Mouse (Mus musculus) embryonic stem cell, embryonic (primary cell): Measurements from ENCODE around the gene Rapgef4.

Experiments
- CTCF ChIA-PET, 4 experiments: fragments of 300-600 bp in 2 of 4; fragments of 350-600 bp in 2 of 4; sonication (Branson Sonifier 250); formaldehyde crosslinking; loops; one replicate each; lab custom pipeline; 2022; ENCODE audit warnings: inconsistent platforms in 2 of 4; lab: Charles Lee
- POLR2A ChIA-PET, 4 experiments: fragments of 300-600 bp in 2 of 4; fragments of 350-600 bp in 2 of 4; sonication (Branson Sonifier 250); formaldehyde crosslinking; loops; one replicate each; lab custom pipeline; 2022; ENCODE audit warnings: antibody characterized with exemption in 4 of 4, inconsistent platforms in 1 of 4; lab: Charles Lee

Rapgef4 gene

DNA sequence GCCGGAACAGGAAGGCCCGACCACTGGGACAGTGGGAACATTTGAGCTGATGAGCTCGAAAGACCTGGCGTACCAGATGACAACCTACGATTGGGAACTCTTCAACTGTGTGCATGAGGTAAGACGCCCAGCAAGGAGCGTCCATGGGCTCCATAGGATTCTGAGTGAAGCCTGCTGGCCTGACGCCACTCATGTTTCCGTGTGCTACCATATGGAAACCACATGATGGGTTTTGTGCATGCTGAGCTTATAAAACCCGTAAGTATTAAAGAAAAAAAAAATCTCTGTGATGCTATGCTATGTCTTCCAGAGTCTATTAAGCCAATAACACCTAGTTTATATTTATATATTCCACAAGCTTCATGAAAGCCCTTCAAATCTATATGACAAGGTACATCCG lies 253.0 kb downstream of the Rapgef4 start:
- ChIA-PET POLR2A (interaction anchor here in 1 of 4 experiments (1.3 kb wide), 1 partner anchor 62 kb away, joined by 3 read pairs; no protein-coding TSS in a partner anchor), CTCF (interaction anchor here (0.6 to 2.3 kb wide), 13 partner anchors 14 to 1047 kb away, joined by 3 to 16 read pairs (median 5); no protein-coding TSS in a partner anchor)

DNA sequence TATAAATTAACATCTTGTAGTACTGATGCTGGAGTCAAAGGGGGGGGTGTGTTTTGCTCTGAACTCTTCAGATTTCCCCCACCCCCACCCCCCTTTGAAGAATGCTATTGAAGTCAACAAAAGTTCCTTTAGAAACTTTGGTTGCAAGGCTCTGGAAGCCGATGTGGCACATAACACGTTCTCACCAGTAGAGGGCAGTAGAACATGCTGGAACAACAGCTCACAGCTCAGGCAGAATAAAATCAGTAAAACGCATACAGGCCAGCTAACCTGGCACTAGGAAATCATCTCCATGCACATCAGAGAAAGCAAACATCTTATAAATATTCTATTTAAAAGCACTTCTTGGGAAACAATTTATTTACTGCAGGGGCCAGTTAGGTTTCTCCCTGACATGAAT lies 253.9 kb downstream of the Rapgef4 start:
- ChIA-PET CTCF (interaction anchor here (0.5 to 2.3 kb wide), 55 partner anchors 9 to 1626 kb away, joined by 3 to 18 read pairs (median 4); no protein-coding TSS in a partner anchor), POLR2A (interaction anchor here in 3 of 4 experiments (0.5 to 1.4 kb wide), 10 partner anchors 13 to 1046 kb away, joined by 3 to 8 read pairs (median 3); no protein-coding TSS in a partner anchor)

DNA sequence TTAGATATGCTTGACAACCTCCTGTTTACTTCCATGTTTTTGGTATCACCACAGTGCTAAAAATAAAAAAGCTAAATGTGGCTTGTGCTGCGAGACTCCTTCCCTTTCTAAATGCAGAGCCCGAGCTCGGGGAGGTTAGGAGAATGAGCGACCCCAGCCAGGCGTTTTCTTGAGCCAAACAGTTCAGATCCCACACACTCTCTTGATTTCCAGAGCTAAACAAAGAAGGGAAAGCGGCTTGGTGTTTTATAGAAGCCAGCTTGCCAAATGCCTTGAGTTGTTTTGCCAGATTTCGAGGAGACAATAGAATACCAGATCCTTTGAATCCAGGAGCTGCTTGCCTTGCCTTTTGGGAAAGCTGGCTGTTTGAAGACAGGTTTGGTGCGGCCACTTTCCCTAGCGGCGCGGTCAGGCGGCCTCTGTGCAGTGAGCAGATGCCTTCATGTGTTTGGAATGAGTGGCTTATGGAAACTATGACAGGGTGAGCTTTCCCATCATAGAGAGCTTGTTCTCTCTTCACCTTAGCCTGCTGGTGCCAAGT lies 254.4 kb downstream of the Rapgef4 start:
- ChIA-PET CTCF (interaction anchor here (0.5 to 2.3 kb wide), 52 partner anchors 8 to 1627 kb away, joined by 3 to 18 read pairs (median 4); no protein-coding TSS in a partner anchor), POLR2A (interaction anchor here in 3 of 4 experiments (0.5 to 1.4 kb wide), 10 partner anchors 13 to 1047 kb away, joined by 3 to 8 read pairs (median 3); no protein-coding TSS in a partner anchor)

DNA sequence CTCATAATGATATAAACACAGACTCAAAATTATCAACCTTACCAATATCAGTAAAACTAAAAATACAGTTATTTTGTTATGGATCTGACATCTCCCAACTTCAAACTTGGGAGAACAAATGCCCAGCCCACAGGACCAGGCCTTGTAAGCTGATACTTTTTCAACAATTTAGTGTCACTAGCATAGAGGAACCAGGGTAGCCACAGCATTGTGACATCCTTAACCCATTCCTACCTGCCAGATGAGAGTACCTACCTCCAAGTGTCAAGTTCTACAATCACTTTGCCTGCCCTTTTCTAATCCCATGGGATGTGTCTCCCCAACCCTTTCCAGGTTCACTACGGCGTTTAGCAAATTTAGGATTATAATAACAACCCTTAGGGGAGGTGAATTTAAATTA lies 257.4 kb downstream of the Rapgef4 start:
- ChIA-PET CTCF (interaction anchor here in 1 of 4 experiments (1.0 kb wide), 1 partner anchor 60 kb away, joined by 3 read pairs; no protein-coding TSS in a partner anchor), POLR2A (interaction anchor here in 1 of 4 experiments (0.6 kb wide), 1 partner anchor 78 kb away, joined by 4 read pairs; no protein-coding TSS in a partner anchor)

DNA sequence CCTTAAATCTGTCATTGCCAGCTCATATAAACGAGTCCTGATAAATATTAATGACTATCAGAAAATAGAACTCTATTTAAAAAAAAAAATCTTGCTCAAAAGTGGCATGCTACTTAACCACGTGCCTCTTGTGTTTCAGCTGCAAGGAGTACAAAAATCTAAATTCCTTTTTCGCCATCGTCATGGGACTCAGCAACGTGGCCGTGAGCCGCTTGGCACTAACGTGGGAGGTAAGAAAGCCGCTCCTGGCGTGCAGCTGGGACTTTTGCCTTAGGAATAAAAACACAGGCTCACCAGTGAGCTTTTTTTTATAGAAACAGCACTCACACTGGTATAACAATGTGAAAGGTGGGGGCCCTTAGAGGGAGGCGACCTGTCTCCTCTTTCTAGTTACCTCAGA lies 257.9 kb downstream of the Rapgef4 start:
- CTCF ChIA-PET: interaction anchor here in 1 of 4 experiments (1.0 kb wide), 1 partner anchor 59 kb away, joined by 3 read pairs; no protein-coding TSS in a partner anchor
- POLR2A ChIA-PET: interaction anchor here in 2 of 4 experiments (0.6 to 0.7 kb wide), 2 partner anchors 55 to 77 kb away, joined by 4 to 7 read pairs; no protein-coding TSS in a partner anchor

DNA sequence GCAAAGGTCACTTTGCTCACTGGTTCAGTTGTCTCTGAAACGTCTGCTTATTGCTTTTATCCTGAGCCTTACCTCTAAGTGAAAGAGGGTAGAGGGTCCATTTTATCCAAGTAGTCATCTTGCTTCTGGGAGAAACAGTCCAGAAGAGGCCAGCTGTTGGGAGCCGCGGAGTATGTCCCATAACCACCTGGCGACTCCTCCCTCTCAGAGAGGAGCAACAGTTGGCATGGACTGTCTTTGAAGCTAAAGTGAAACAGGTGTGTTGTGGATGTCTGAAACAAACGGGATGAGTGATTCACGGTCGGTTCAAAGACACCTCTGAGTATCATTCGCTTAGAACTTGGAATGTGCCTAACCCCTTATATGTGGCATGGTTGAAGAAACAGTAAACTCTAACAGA lies 258.4 kb downstream of the Rapgef4 start:
- POLR2A ChIA-PET: interaction anchor here in 2 of 4 experiments (0.6 to 0.7 kb wide), 3 partner anchors 55 to 427 kb away, joined by 3 to 7 read pairs (median 4); no protein-coding TSS in a partner anchor

DNA sequence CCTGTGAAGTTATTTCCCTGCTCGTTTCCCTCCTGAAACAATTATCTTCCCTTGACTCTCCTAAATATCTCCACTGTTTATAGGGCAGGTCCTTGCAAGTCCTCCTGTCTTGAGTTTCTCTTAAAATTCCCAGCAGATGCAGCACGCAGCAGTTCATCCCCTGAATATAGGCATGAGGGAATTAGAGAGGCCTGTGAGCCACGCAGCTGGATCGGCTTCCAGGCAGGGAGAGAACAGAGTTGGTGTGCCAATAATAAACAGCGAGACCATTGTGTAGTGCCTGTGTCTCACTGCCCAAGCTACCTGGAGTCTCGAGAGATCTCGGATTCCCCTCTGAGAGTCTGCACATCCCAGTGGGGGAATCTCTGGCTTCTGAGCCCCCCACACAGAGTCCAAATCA lies 259.0 kb downstream of the Rapgef4 start:
- ChIA-PET CTCF (no interaction called here), POLR2A (interaction anchor here in 2 of 4 experiments (0.6 to 0.7 kb wide), 2 partner anchors 111 to 426 kb away, joined by 3 to 4 read pairs; no protein-coding TSS in a partner anchor)

More for the DNA sequence above, 258.4 kb downstream of the Rapgef4 start:
- CTCF ChIA-PET: interaction anchor here in 1 of 4 experiments (1.0 kb wide), 1 partner anchor 59 kb away, joined by 3 read pairs; no protein-coding TSS in a partner anchor

DNA sequence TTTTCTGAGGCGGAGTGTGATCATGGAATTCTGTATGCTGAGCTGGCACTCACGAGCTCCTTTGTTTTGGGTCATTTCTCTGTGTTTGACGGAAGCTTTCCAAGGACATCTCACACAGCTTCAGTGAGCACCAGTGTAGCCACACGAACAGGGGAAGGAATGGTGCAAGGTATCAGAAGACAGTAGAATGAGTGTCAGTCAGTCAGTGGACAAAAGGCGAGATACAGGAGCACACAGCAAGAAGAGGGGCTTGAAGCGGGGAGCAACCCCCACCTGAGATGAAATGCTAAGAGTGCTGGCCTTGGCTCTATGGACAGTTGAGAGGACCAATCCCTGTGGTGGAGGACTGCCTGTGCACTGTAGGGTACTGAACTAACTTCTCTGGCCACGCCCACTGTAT lies 259.7 kb downstream of the Rapgef4 start:
- ChIA-PET POLR2A (no interaction called here), CTCF (no interaction called here)

DNA sequence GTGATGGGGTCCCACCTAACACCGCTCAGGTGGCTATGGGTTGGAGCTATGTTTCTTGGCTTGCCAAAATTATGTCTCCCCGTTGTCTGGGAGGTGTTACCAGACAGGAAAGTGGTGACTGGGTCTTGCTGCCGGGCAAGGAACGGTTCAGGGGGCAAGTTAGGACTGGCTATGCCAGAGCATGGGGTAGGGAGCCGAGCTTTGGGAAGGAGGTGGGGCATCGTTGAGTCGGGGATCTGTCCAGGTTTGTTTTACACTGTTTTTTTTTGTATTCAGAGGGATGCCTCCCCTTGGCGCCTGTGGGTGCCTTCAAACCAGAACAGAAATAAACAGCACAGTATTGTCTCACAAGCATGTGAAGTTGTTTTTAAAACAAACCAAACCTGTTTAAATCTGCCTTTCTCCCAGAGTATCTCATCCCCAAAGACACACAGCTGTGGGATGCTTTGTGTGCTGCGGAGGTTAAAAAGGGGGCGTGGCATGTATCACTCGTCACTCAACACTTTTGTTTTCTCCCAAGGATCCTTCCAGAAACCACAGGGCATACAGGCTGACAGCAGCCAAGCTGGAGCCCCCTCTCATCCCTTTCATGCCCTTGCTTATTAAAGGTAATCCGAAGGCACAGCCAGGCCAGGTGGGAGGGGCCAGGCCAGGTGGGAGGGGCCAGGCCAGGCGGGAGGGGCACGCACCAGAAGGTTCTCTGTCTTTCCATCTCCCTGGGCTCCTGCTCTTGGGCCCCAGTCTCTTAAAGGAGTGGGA lies 260.9 kb downstream of the Rapgef4 start:
- CTCF ChIA-PET: interaction anchor here in 1 of 4 experiments (1.0 kb wide), 1 partner anchor 204 kb away, joined by 3 read pairs; no protein-coding TSS in a partner anchor

DNA sequence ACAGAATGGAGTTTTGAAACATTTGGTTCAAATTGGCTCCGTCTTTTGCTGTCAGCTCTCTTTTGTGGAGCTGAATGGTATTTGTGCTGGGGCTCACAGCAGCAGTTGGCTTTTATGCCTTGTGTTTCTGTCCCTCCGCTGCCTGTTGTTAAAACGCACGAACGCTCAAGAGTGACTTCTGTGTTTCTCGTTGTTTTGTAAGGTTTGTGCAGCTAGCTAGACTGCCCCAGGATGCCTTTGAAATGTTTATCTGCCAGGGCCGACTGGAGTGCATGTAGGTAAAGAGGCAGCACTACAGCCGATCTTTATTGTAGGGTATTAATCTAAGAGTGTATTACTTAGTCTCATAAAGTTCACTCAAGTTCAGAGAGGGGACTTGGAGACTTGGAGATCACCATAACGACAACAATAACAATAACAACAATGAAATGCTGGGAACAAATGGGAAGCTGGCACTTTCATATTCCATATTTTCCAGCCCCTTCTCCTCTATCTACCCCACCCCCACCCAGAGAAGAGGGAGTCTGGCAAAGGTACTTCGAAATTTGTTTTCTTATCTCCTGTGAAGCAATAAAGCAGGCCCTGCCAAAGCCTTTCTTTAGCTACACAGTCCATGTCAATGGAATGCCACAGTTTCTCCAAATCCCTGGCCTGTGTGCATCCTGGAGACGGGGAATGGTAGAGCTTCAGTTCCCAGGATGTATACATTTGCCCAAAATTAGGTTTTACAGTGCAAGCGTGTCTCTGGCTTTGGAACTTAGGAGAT lies 262.1 kb downstream of the Rapgef4 start:
- CTCF ChIA-PET: interaction anchor here in 1 of 4 experiments (1.5 kb wide), 1 partner anchor 8 kb away, joined by 3 read pairs; no protein-coding TSS in a partner anchor
- POLR2A ChIA-PET: interaction anchor here in 1 of 4 experiments (0.5 kb wide), 1 partner anchor 805 kb away, joined by 5 read pairs; no protein-coding TSS in a partner anchor

More for the DNA sequence above, 260.9 kb downstream of the Rapgef4 start:
- POLR2A ChIA-PET: interaction anchor here in 1 of 4 experiments (1.4 kb wide), 1 partner anchor 10 kb away, joined by 3 read pairs; no protein-coding TSS in a partner anchor

DNA sequence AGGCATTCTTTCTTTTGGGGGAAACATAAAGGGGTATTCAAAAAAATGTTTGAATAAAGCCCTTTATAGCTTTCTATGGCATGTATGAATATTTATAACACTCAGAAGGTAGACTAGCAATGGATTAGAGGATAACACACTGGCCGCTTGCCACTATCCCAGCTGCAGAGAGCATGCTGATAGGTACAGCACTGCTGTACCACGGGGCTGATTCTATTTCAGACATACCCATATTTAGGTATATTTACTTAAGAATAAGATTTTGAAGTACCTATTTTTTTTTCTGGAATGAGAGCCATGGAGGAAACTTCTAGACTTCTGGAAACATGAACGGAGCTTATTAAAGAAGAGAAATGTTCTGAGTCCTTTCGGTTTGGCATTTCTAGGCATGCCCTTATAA lies 264.6 kb downstream of the Rapgef4 start:
- CTCF ChIA-PET: no interaction called here
- POLR2A ChIA-PET: no interaction called here

DNA sequence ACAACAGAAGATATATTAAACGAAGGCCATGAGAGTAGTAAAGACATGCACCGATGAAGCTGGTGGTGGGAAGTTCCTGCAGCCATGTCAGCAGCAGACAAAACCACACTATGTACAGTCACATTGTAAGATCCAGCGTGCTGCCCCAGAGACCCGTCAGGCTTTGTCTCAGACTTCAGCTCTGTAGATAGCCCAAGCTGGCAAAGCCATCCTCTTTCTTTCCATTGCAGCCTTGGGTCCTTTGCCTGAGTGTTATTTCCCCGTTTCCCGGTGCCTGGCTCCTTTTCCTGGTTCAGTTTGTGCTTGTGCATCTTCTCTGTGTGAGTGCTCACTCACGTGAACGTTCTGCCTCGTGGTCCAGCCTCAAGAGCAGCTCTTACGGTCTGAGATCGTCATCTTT lies 265.3 kb downstream of the Rapgef4 start:
- ChIA-PET POLR2A (no interaction called here), CTCF (no interaction called here)

DNA sequence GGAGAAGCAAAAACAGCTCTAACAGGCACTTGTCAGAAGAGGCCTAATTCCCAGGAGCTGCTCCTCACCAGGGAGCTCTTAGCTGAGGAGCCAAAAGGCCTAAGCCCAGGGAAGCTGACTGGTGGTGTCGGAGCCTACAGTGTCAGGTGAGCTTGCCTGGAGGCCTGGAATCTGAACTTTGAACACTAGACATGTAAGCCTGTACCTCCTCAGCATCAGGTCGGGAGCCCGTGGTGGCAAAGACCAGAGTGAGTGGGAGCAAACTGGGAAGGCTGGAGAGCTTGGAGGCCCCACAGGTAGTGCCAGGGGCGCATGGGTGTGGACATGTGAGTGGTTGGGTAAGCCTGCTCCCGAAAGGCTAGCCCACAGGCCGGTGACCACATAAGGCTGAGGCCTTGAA lies 266.8 kb downstream of the Rapgef4 start:
- ChIA-PET CTCF (no interaction called here), POLR2A (interaction anchor here in 1 of 4 experiments (1.0 kb wide), 1 partner anchor 13 kb away, joined by 3 read pairs; no protein-coding TSS in a partner anchor)

DNA sequence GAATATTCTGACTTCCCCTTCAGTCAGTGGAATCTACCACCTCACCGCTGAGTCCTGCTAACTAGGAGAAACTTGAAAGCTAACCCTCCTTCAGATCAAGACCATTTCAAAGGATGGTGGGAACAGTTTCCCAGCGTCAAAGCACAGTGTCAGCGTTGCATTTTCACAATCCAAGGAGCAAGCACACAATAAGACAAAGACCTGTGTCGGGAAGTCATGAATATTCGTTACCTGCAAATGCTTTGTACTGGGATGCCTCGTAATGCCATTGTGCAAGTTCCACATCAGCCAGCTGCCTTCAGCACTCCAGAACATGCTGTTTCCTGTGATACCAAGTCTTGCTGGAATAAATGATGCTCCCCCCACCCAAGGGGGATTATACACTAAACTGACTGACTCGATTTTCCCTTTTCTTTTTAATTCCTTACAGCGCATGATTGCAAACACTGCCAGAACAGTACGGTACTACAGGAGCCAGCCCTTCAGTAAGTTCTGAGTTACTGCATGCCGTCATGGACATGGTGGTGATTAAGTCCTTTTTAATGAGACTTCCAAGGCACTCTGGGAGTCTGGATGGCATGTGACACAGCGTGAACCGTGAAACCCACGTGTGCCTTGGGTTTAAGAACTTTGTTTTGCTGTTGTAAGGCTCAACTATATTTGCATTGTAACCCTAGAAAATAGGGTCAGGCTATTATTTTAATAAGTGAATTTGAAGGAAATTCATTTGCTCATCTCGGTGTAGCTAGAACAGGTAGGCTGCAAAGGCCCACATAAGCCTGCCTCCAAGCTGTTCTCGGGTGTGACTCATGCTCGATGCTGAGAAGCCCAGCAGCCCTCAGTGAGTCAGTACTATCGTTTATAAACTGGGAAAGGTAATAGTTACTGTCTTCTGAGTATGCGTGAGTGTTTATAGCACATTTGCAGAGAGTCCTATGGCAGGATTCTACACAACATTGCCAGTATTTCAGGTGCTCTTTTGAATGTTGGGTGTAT lies 271.8 kb downstream of the Rapgef4 start:
- POLR2A ChIA-PET: interaction anchor here in 2 of 4 experiments (0.6 to 1.4 kb wide), 2 partner anchors 137 to 141 kb away, joined by 3 read pairs; no protein-coding TSS in a partner anchor

DNA sequence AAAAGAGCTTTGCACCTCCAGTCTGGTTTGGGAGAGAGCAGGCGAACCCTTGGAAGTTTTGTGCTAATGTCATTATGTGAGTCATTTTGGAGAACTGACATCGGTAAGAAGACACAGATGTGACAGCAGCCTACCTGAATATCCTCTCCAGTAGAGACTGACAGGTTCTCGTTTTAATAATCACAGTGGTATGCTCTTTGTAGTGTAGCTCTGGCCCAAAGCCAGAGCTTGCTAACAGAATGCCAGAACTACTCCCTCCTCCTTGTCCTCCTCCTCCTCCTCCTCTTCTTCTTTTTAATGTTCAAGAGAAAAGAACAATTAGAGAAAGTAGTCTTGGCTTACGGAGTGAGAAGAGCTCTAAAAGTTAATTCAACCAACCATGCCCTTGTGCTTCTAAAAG lies 272.8 kb downstream of the Rapgef4 start:
- ChIA-PET POLR2A (interaction anchor here in 1 of 4 experiments (1.4 kb wide), 1 partner anchor 136 kb away, joined by 3 read pairs; no protein-coding TSS in a partner anchor), CTCF (interaction anchor here (0.6 to 2.3 kb wide), 6 partner anchors 10 to 54 kb away, joined by 3 to 9 read pairs (median 4); no protein-coding TSS in a partner anchor)

More for the DNA sequence above, 271.8 kb downstream of the Rapgef4 start:
- CTCF ChIA-PET: interaction anchor here in 1 of 4 experiments (2.3 kb wide), 1 partner anchor 18 kb away, joined by 9 read pairs; no protein-coding TSS in a partner anchor
